Mouse (Mus musculus): Measurements from ENCODE around the gene Pmf1. TPM values are rescaled to one million over a fixed set of nuclear protein-coding genes. Genes with fewer than 3 reads are reported as not detected.
A peak's percentile ranks its signal among the peaks of the same experiment; 100 is the strongest.

Gene Pmf1
- total and polyA plus RNA-seq, 2 experiments from 2014 or later, result 39.4 to 47.2 TPM

DNA sequence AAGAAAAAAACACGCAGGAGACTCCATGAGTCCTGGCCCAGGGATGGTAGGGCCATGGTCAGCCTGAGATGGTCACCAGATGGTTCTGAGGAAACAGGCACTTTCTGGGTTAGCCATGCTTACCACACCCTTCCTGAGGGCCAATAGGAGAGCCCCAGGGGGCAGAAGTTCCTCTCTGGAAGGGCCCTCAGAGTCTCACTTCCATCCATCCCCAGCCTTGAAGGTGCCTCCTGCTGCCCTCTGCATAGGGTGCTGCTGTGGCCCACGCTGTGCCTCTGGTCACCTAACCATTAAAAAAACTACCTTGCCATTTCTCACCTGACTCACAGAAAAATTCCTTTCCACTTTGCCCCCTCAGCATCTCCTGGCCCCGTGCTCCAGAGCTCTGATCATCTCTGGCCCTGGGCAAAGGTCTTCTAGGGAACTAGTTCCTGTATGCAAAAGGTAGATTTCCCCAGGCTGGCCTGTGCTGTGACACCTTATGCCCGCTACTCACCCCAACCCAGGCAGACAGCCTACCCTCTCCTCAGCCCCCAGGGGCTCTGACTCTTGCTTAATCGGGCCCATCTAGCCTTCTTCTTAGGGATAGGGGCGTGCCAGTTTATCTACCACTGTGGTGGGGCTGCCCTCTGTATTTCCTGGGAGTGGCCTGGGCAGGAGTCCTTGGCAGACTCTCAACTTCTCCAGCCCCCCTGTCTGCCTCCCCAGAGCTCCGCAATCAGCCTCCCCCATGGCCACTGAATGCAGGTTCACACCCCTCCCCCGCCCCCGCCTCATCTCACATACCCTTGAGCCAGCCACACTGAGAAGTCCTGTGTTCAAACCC, 44.8 kb upstream of the Pmf1 start:
- no peak for TF ChIP-seq CTCF (IDR thresholded peaks at IDR 0.05; ENCODE audit: low read depth)
- Histone ChIP-seq H3K27ac (no peak overlapping the region), H3K4me1 (ENCODE audit: insufficient read depth, low read length) (peaks cover 13% of the 10 kb centered on the region), H3K4me2 (ENCODE audit: low read depth, low read length) (no peak overlapping the region), H3K9me3 (ENCODE audit: low read length) (no peaks in the 10 kb centered on the region), H3K4me3 (ENCODE audit: low read length) (no peak overlapping the region), H3K36me3 (ENCODE audit: insufficient read depth, low read length) (peaks cover 10% of the 10 kb centered on the region; the same call in 1 of the 2 replicates), H3K9ac (replicated peaks; ENCODE audit: low read length) (no peak overlapping the region), H3K27me3 (ENCODE audit: insufficient read depth, low read length) (no peaks in the 10 kb centered on the region)
- WGBS, result 68% methylated on average over 9 of the region's 9 CpGs
- no peak for DNase-seq (ENCODE audit: low spot score)
- ATAC-seq, result no peak

DNA sequence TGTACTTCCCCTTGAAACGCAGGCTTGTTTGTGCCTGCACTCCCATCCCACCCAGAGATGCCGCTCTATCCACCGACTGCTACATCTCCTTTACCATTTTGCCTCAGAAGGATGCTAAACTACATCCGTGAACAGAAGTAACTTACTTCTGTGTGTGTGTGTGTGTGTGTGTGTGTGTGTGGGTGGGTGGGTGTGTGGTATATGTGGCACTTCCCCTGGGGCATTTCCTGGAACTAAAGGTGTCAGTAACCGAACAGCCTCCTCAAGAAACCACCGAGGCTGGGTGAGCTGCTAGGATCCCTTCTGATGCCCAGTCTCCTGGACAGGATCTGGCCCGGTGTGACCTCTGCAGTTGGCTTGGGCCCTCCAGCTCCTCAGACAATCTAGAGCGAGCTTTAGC, 43.9 kb upstream of the Pmf1 start:
- H3K36me3 ChIP-seq (ENCODE audit: insufficient read depth, low read length), result peaks cover 10% of the 10 kb centered on the region; the same call in 1 of the 2 replicates
- TF ChIP-seq CTCF (IDR thresholded peaks at IDR 0.05; ENCODE audit: low read depth), result no peak
- H3K4me1 ChIP-seq (ENCODE audit: insufficient read depth, low read length), result peaks cover 13% of the 10 kb centered on the region
- ATAC-seq (no peak), DNase-seq (ENCODE audit: low spot score) (no peak)
- H3K4me2 ChIP-seq (ENCODE audit: low read depth, low read length), result no peak overlapping the region
- H3K9ac ChIP-seq (replicated peaks; ENCODE audit: low read length), result no peak overlapping the region
- no peak overlapping the region for H3K27ac ChIP-seq
- no peaks in the 10 kb centered on the region for H3K27me3 ChIP-seq (ENCODE audit: insufficient read depth, low read length)
- no peak overlapping the region for H3K4me3 ChIP-seq (ENCODE audit: low read length)
- no peaks in the 10 kb centered on the region for H3K9me3 ChIP-seq (ENCODE audit: low read length)
- WGBS, result 71% methylated on average over 8 of the region's 8 CpGs

DNA sequence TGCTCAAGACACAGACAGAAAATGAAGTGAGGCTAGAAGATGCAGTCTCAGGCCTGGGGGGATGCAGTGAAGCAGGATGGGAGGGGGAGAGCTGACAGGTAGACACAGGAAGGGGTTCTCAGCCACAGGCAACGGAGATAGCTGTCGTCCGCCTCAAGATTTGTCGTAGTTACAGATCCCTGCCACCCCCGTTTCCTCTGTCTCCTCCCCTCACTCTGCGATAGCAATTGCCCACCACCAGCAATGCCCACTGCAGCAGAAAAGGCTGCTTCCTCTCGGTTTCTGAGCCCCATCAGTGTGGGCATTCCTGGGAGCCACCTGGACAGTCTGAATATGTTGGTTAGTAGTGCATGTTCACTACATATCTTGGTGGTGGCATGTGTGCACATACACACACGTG, 43.2 kb upstream of the Pmf1 start:
- WGBS, result 59% methylated on average over 8 of the region's 8 CpGs
- H3K4me2 ChIP-seq (ENCODE audit: low read depth, low read length), result no peak overlapping the region
- no peak for DNase-seq (ENCODE audit: low spot score)
- H3K27ac ChIP-seq, result no peak overlapping the region
- TF ChIP-seq CTCF (IDR thresholded peaks at IDR 0.05; ENCODE audit: low read depth), result no peak
- peaks cover 10% of the 10 kb centered on the region; the same call in 1 of the 2 replicates for H3K36me3 ChIP-seq (ENCODE audit: insufficient read depth, low read length)
- H3K4me1 ChIP-seq (ENCODE audit: insufficient read depth, low read length), result peaks cover 13% of the 10 kb centered on the region
- no peaks in the 10 kb centered on the region for H3K27me3 ChIP-seq (ENCODE audit: insufficient read depth, low read length)
- H3K9ac ChIP-seq (replicated peaks; ENCODE audit: low read length), result no peak overlapping the region
- ATAC-seq, result no peak
- H3K9me3 ChIP-seq (ENCODE audit: low read length), result no peaks in the 10 kb centered on the region
- no peak overlapping the region for H3K4me3 ChIP-seq (ENCODE audit: low read length)

DNA sequence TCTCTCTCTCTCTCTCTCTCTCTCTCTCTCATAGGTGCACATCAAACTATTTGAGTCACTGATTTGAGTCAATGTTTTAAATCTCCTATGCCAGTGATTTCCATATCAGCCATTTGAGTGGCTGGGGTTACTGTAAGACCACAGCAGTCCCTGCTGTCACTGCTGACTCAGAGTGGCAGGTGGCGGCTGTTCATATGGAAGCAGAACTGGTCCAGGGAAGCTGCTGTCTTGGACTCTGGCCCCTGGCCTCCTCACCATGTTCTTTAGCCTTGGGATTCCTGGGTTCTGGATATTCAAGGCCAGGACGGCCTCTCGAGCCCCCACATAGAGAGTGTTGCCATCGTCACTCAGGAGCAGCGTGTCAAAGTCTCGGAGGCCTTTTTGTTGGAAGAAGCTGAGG, 42.6 kb upstream of the Pmf1 start:
- Histone ChIP-seq H3K4me2 (ENCODE audit: low read depth, low read length) (no peak overlapping the region), H3K4me3 (ENCODE audit: low read length) (no peak overlapping the region), H3K36me3 (ENCODE audit: insufficient read depth, low read length) (peaks cover 10% of the 10 kb centered on the region; the same call in 1 of the 2 replicates), H3K4me1 (ENCODE audit: insufficient read depth, low read length) (peaks cover 13% of the 10 kb centered on the region), H3K27ac (no peak overlapping the region), H3K9me3 (ENCODE audit: low read length) (no peaks in the 10 kb centered on the region), H3K9ac (replicated peaks; ENCODE audit: low read length) (no peak overlapping the region), H3K27me3 (ENCODE audit: insufficient read depth, low read length) (no peaks in the 10 kb centered on the region)
- no peak for TF ChIP-seq CTCF (IDR thresholded peaks at IDR 0.05; ENCODE audit: low read depth)
- WGBS, result 54% methylated on average over 6 of the region's 6 CpGs
- DNase-seq (ENCODE audit: low spot score), result no peak
- no peak for ATAC-seq

DNA sequence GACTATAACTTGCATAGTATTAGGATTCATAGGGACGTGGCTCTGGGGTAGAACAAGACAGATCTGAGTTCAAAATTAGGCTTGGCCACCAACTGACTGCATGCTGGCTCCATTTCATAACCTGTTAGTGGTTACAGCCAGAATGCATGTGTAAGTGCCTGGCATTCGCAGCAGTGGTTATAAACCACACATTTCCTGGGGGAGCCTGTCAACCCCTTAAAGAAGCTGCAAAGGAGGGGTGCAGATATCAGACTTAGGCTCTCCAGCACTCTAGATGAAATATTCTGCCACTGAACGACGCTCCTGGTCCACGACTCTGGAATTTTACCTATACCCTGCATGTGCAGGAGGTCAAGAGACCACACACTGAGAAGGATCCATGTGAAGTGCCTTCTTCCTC, 42.1 kb upstream of the Pmf1 start:
- Histone ChIP-seq H3K27ac (no peak overlapping the region), H3K4me3 (ENCODE audit: low read length) (no peak overlapping the region), H3K36me3 (ENCODE audit: insufficient read depth, low read length) (peaks cover 10% of the 10 kb centered on the region; the same call in 1 of the 2 replicates), H3K27me3 (ENCODE audit: insufficient read depth, low read length) (no peaks in the 10 kb centered on the region), H3K9me3 (ENCODE audit: low read length) (no peaks in the 10 kb centered on the region), H3K9ac (replicated peaks; ENCODE audit: low read length) (no peak overlapping the region), H3K4me2 (ENCODE audit: low read depth, low read length) (no peak overlapping the region), H3K4me1 (ENCODE audit: insufficient read depth, low read length) (peaks cover 10% of the 10 kb centered on the region)
- ATAC-seq, result no peak
- WGBS, result 77% methylated on average over 5 of the region's 5 CpGs
- TF ChIP-seq CTCF (IDR thresholded peaks at IDR 0.05; ENCODE audit: low read depth), result no peak
- no peak for DNase-seq (ENCODE audit: low spot score)

DNA sequence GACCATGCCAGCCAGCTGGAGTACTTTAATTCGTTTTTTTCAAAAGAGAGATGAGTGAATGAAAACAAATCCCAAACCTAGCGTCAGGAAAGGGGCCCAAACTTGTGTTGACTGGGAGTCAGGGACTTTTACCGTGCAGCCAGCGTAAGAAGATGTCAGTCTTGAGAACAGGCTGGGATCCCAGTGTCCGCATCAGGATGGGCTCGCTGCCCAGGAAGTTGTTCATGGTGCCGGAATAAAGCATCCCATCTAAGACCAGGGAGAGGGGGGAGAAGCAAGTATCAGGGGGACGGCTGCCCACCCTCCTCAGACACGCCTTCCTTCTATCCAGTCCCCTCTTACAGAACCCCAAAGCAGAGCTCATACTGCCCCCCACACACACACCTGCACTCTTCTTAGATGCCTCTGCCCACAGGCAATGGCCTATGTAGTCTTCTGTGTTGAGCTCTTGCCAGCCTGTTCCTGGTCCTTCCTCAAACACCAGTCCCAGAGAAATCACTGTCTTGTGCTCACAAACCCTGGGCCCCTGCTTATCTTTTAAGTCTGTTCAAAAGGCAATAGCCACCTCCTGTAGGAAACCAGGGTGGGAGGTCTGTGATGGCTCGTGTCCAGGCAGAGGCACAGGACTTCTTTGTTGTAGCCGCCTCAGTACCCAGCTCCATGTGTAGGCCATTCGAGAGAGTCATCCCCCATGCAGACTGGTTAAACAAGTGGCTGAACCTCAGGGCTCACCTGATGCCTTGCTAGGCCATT, 40.4 kb upstream of the Pmf1 start:
- Histone ChIP-seq H3K36me3 (ENCODE audit: insufficient read depth, low read length) (peaks cover 10% of the 10 kb centered on the region; the same call in 1 of the 2 replicates), H3K4me2 (ENCODE audit: low read depth, low read length) (no peak overlapping the region), H3K27me3 (ENCODE audit: insufficient read depth, low read length) (no peaks in the 10 kb centered on the region), H3K9me3 (ENCODE audit: low read length) (no peaks in the 10 kb centered on the region), H3K27ac (no peak overlapping the region), H3K9ac (replicated peaks; ENCODE audit: low read length) (no peak overlapping the region), H3K4me1 (ENCODE audit: insufficient read depth, low read length) (0 out of 2 replicates have a peak, but pooled peaks cover 4% of the 10 kb centered on the region), H3K4me3 (ENCODE audit: low read length) (no peak overlapping the region)
- WGBS, result 55% methylated on average over 12 of the region's 12 CpGs
- no peak for TF ChIP-seq CTCF (IDR thresholded peaks at IDR 0.05; ENCODE audit: low read depth)
- peak; percentile 42 for DNase-seq (ENCODE audit: low spot score)
- ATAC-seq, result peak; percentile 34; the same call in 1 of the 2 replicates
